Mouse (Mus musculus) cortical plate, adult 2 months (tissue): ENCODE results near the gene Iqcc.

Experiments
- CTCF ChIP-seq: fragments of 200-500 bp; IDR thresholded peaks from 2 replicates; pipeline ENCODE4 v1.5.1; 2011; ENCODE audit warnings: mild to moderate bottlenecking, control low read depth, low read length; ENCODE audit not compliant: insufficient read depth; ENCODE audit errors: extremely low read depth
- POLR2A ChIP-seq: fragments of 200-500 bp; IDR thresholded peaks from 2 replicates; pipeline ENCODE4 v1.6.1; 2011; ENCODE audit warnings: mild to moderate bottlenecking, low read length, control low read depth; ENCODE audit not compliant: insufficient read depth; ENCODE audit errors: extremely low read depth

DNA sequence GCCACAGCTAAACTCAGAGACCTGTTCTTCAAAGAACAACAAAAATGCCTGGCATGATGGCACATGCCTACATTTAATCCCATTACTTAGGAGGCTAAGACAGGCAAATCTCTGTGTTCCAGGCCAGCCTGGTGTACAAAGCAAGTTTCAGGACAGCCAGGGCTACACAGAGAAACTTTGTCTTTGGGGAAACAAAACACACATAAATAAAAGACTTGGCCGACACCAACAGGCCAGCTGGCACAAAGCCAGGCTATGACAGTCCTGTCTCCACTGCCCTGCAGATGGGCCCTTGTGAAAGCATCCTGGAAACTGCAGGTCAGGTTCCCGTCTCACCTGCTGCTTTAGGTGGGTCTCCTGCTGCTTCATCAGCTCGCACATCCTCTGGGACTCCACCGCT, 12.0 kb upstream of the Iqcc start:
- no peak for TF ChIP-seq CTCF
- no peak for TF ChIP-seq POLR2A
